Mouse (Mus musculus) midbrain, embryonic 15.5 days (tissue): ENCODE results near the gene Tnni3. TPM values are rescaled to one million over a fixed set of nuclear protein-coding genes. Genes with fewer than 3 reads are reported as not detected.

Source experiments
- ATAC-seq: fragments of 200-750 bp; cut with Nextera tagmentation; replicated peaks from 2 replicates; pipeline ENCODE4 v1.8.0; 2017; ENCODE audit warnings: moderate TSS enrichment
- H3K27ac ChIP-seq: fragments of 300-500 bp; sonication (generic); 2 replicates; pipeline ENCODE4 v1.5.1; 2015; ENCODE audit warnings: mild to moderate bottlenecking, inconsistent platforms
- H3K27me3 ChIP-seq: fragments of 300-500 bp; sonication (generic); replicated peaks from 2 replicates; pipeline ENCODE4 v1.6.1; 2015; ENCODE audit warnings: inconsistent platforms
- H3K36me3 ChIP-seq: fragments of 300-500 bp; sonication (generic); replicated peaks from 2 replicates; pipeline ENCODE4 v1.6.1; 2015; ENCODE audit warnings: inconsistent platforms
- H3K4me1 ChIP-seq: fragments of 300-500 bp; sonication (generic); 2 replicates; pipeline ENCODE4 v1.6.1; 2015; ENCODE audit warnings: inconsistent platforms
- H3K4me2 ChIP-seq: fragments of 300-500 bp; sonication (generic); 2 replicates; pipeline ENCODE4 v1.6.1; 2015; ENCODE audit warnings: inconsistent platforms, mild to moderate bottlenecking, moderate library complexity
- H3K4me3 ChIP-seq: fragments of 300-500 bp; sonication (generic); 2 replicates; pipeline ENCODE4 v1.5.1; 2015; ENCODE audit warnings: mild to moderate bottlenecking, inconsistent platforms
- H3K9ac ChIP-seq: fragments of 300-500 bp; sonication (generic); 2 replicates; pipeline ENCODE4 v1.6.1; 2015; ENCODE audit warnings: mild to moderate bottlenecking, inconsistent platforms
- H3K9me3 ChIP-seq: fragments of 300-500 bp; sonication (generic); 2 replicates; pipeline ENCODE4 v1.6.1; 2016; ENCODE audit warnings: inconsistent platforms
- WGBS: fragments of 180-500 bp; shearing (Covaris S2); methylation state at CpG from one replicate; pipeline ENCODE4 v1.1.7; 2015; ENCODE audit warnings: mixed read lengths; 5-methylcytosine and 5-hydroxymethylcytosine counted together
- polyA plus RNA-seq: library from polyadenylated mRNA; unstranded; fragments of >200 nt; fragmentation: Nextera tagmentation; extraction: Ambion mirVana; gene quantifications from 2 replicates; pipeline ENCODE4 v1.2.1, GENCODE M21; 2015

Tnni3 gene
- polyA plus RNA-seq, 1 experiment from 2014 or later, result 1.4 TPM

DNA sequence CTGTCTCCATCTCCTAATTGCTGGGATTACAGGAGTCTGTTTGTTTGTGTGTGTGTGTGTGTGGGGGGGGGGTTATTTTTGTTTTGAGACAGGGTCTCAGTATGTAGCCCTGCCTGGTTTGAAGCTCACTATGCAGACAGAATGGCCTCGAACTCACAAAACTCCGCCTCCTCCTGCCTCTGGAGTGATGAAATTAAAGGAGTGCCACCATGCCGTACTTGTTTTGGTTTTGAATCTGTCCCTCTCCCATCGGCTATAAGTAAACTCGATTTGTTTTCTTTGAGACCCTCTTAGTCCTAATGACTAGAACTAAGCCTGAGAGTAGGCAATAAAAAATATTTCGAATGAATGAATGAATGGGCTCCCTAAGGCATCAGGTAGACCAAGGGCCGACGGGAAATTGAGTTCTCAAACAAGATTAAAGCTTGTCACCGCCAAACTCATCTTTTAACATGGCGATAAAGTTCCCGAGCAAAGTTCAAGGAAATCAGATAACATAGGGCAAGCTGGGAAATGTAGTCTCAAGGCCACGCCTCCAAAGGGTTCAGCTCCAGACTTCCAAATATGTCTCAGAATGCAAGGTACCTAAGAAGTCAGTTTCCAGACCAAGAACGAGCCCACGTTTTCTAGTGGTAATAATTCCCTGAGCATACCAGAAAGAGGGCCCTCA is 21.5 kb downstream of the Tnni3 start:
- H3K36me3 ChIP-seq, result no peaks in the 10 kb centered on the region
- H3K9me3 ChIP-seq, result no peaks in the 10 kb centered on the region
- H3K4me3 ChIP-seq, result peak overlapping the region; percentile 80
- H3K4me2 ChIP-seq, result peak overlapping the region; percentile 64
- peak overlapping the region; percentile 90 for H3K27ac ChIP-seq
- peak overlapping the region; percentile 83 for H3K9ac ChIP-seq
- WGBS, result 8% methylated on average over 14 of the region's 14 CpGs
- no peaks in the 10 kb centered on the region for H3K27me3 ChIP-seq
- H3K4me1 ChIP-seq, result peaks cover 40% of the 10 kb centered on the region
- peak; percentile 15 for ATAC-seq

DNA sequence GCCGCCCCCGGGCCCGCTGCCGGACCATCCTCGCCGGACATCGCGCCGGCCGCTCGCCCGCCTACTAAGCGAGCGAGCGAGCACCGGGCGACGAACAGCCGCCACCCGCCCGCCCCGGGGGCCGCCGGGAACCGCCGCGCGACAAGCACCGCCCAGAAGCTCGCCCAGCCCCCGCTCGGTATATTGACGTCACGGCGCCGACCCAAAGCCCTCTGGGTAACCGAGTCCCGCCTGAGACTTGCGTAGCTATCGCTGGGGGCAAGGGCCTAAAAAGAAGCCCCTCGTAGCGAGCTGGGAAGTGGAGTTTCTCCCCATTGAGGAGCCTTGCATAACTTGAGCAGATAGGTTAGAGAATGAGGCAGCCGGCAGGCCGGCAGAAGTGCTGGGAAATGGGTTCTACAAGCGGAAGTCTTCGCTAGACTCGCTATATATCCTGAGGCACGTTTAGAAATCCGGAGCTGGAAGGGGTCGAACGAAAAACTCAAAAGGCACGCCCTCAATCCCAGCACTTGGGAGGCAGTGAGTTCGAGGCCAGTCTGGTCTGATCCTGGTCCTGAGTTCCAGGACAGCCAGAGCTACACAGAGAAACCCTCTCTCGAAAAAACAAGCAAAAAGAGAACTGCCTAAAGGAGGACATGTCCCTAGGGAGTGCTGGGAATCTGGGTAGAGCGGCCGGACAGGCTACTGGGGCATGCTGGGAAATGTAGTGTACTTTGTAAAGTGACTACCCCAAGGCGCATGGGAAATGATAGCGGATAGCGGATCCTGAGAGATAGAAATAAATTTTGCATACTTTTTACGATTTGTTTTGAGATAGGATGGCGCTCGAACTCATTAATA is 22.3 kb downstream of the Tnni3 start, which contains the start of gene Ppp1r12c:
Gene Ppp1r12c, minus strand, starts transcription at position 123 of the 840 bp plus-strand sequence.
- Histone ChIP-seq H3K36me3 (no peaks in the 10 kb centered on the region), H3K9me3 (no peaks in the 10 kb centered on the region), H3K4me3 (peak within 1 kb of the TSS; percentile 80), H3K27ac (peak within 1 kb of the TSS; percentile 90), H3K4me1 (peaks cover 44% of the 10 kb centered on the region), H3K9ac (peak within 1 kb of the TSS; percentile 83), H3K4me2 (peak within 1 kb of the TSS; percentile 64), H3K27me3 (no peaks in the 10 kb centered on the region)
- ATAC-seq, result peak; percentile 95
- WGBS, result under 1% methylated on average over 62 of the region's 62 CpGs

DNA sequence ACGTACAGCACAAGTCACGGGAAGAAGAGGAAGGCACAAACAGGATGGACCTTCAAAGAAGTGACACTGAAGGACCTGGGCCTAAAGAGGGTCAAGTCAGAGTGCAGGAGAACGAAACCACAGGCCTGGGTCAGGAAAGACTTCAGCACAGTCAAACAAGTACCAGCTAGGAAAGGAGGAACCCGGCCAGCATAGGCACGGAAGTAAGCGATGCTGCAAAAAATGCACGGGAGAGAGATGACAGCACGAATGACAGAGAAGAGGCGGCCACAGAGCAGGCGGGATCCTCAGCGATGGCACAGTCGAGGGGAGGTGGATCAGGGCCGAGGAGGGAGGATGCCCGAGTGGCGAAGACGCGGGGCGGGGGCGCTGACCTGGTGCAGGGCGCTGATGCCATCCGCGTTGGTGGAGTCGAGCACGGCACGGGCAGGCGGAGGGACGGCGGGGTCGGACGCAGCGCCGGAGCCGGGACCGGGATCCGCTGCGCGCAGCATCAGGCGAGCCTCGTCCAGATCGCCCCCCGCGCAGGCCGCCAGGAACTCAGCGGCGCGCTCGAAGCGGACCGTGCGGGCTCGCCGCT is 23.0 kb downstream of the Tnni3 start:
- Histone ChIP-seq H3K4me3 (peak overlapping the region; percentile 80), H3K4me1 (peaks cover 44% of the 10 kb centered on the region), H3K9ac (peak overlapping the region; percentile 83), H3K36me3 (no peaks in the 10 kb centered on the region), H3K4me2 (peak overlapping the region; percentile 64), H3K27me3 (no peaks in the 10 kb centered on the region), H3K27ac (peak overlapping the region; percentile 90), H3K9me3 (no peaks in the 10 kb centered on the region)
- WGBS, result 1% methylated on average over 38 of the region's 52 CpGs
- ATAC-seq, result peak; percentile 70

DNA sequence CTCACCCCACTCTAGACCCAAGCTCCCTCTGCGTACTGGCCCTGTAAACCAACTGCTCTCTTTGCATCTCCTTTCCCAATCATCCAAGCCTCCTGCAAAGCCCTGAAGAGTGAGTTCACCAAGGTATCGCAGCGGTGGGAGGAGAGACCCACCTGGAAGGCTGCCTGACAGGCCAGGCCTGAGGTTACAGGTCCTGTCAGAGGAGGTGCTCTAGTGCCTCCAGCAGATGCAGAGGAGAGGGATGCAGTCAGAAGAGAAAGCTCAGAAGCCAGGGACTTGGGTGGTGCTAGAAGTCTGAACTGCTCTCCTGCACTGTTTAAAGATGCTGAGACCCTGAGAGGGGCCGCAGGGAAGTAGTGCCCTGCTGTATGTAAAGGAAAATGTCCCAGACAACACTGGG is 25.0 kb downstream of the Tnni3 start:
- Histone ChIP-seq H3K27me3 (no peaks in the 10 kb centered on the region), H3K9me3 (no peaks in the 10 kb centered on the region), H3K9ac (peak overlapping the region; percentile 29; the same call in 1 of the 2 replicates), H3K36me3 (no peaks in the 10 kb centered on the region), H3K4me1 (peaks cover 44% of the 10 kb centered on the region), H3K4me2 (peak overlapping the region; percentile 64), H3K27ac (no peak overlapping the region), H3K4me3 (peak overlapping the region; percentile 80)
- WGBS, result 83% methylated on average over 4 of the region's 4 CpGs
- ATAC-seq, result no peak

DNA sequence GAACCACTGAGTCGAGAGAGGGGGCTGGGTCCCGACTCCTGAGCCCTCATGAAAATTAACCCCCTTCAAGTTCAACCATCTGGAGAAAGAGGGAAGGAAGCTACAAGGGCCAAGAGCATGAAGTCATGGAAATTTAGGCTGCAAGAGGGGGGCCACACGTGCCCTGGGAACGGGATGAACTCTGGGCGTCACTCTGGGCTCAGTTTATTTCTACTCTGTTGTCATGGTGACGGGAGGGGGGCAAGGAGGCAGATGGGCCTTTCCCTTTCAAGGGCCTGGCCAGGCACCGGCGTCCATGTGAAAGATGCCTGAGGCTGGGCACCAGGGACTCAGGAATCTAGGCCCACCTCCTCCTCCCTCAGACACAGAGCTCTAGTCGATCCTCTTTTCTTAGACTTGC is 25.8 kb downstream of the Tnni3 start:
- WGBS, result 5% methylated on average over 9 of the region's 9 CpGs
- Histone ChIP-seq H3K36me3 (no peaks in the 10 kb centered on the region), H3K9ac (no peak overlapping the region), H3K27me3 (no peaks in the 10 kb centered on the region), H3K9me3 (no peaks in the 10 kb centered on the region), H3K4me2 (peak overlapping the region; percentile 64), H3K4me3 (no peak overlapping the region), H3K4me1 (peaks cover 44% of the 10 kb centered on the region), H3K27ac (no peak overlapping the region)
- ATAC-seq, result no peak

DNA sequence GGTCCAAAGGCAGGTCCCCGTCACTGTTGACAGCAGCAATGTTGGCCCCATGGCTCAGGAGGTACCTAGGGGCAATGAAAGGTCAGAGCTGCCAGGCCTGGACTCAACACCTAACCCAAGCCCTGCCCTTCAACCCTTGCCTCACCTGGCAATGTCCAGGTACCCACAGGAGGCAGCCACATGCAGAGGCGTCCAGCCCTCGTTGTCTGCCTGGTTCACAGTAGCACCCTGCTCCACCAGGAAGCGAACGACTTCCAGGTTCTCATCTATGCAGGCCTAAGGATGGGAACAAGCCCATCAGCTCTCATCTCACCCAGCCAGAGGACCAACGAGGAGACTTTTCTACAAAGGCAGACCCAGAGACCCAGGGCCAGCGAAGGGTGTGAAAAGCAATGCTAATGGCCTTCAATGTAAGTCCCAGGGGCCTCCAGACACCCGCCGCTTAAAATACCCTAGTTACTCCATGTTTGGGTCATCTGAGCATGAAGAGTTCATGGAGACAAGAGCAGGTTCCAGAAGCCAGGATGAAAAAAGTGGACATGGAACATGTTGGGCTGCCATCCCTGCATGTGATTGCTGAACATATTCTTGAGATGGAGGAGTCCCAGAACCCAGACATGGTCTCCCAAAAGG is 26.6 kb downstream of the Tnni3 start:
- no peak overlapping the region for H3K4me2 ChIP-seq
- no peak for ATAC-seq
- H3K27ac ChIP-seq, result no peak overlapping the region
- no peak overlapping the region for H3K9ac ChIP-seq
- H3K27me3 ChIP-seq, result no peaks in the 10 kb centered on the region
- 95% methylated on average over 9 of the region's 9 CpGs for whole genome bisulfite sequencing
- no peaks in the 10 kb centered on the region for H3K36me3 ChIP-seq
- H3K4me3 ChIP-seq, result no peak overlapping the region
- peaks cover 41% of the 10 kb centered on the region for H3K4me1 ChIP-seq
- H3K9me3 ChIP-seq, result no peaks in the 10 kb centered on the region

DNA sequence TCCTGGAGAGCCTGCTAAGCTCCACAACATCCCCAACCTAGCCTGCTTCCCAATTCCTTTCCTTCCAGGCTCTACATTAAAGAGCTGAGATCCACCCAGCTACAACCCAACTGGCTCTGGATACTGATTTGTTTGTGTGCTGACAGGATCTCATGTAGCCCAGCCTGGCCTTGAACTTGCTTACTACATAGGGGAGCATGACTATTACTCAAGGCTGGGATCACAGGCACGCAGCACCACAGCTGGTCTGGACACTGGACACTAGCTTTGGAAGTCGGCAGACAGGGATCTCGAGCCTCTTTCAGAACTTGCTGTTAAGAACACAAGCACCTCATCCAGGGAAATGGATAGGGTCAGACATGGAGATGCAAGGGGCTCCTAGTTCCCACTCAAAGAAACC is 27.6 kb downstream of the Tnni3 start:
- H3K4me3 ChIP-seq, result no peak overlapping the region
- WGBS, result 94% methylated on average over 3 of the region's 3 CpGs
- no peak for ATAC-seq
- H3K36me3 ChIP-seq, result no peaks in the 10 kb centered on the region
- H3K9ac ChIP-seq, result no peak overlapping the region
- H3K4me1 ChIP-seq, result peaks cover 37% of the 10 kb centered on the region
- H3K27ac ChIP-seq, result no peak overlapping the region
- H3K27me3 ChIP-seq, result no peaks in the 10 kb centered on the region
- H3K9me3 ChIP-seq, result no peaks in the 10 kb centered on the region
- H3K4me2 ChIP-seq, result no peak overlapping the region

DNA sequence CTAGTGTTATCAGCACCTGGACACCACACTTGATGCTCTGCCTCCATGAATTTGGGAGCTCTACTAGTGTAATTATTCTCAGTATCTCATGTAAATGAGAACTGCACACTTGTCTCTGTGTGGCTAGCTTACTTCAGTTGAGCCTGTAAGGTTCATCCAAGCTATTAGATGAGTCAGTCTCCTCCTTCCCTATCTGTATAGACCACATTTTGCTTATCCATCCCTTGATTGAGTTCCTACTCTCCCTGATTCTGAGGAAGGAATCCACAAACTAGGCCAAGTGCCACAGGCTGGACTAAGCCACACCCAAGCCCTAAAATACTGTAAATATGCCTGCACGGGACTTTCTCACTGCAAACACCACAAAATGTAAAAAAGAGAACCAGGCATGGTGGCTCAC is 30.0 kb downstream of the Tnni3 start:
- Histone ChIP-seq H3K36me3 (peaks cover 6% of the 10 kb centered on the region; the same call in 1 of the 2 replicates), H3K9me3 (no peaks in the 10 kb centered on the region), H3K27me3 (no peaks in the 10 kb centered on the region), H3K4me2 (no peak overlapping the region), H3K4me1 (peaks cover 18% of the 10 kb centered on the region), H3K27ac (no peak overlapping the region), H3K4me3 (no peak overlapping the region), H3K9ac (no peak overlapping the region)
- 90% methylated on average over 1 of the region's 1 CpGs for WGBS
- ATAC-seq, result no peak

DNA sequence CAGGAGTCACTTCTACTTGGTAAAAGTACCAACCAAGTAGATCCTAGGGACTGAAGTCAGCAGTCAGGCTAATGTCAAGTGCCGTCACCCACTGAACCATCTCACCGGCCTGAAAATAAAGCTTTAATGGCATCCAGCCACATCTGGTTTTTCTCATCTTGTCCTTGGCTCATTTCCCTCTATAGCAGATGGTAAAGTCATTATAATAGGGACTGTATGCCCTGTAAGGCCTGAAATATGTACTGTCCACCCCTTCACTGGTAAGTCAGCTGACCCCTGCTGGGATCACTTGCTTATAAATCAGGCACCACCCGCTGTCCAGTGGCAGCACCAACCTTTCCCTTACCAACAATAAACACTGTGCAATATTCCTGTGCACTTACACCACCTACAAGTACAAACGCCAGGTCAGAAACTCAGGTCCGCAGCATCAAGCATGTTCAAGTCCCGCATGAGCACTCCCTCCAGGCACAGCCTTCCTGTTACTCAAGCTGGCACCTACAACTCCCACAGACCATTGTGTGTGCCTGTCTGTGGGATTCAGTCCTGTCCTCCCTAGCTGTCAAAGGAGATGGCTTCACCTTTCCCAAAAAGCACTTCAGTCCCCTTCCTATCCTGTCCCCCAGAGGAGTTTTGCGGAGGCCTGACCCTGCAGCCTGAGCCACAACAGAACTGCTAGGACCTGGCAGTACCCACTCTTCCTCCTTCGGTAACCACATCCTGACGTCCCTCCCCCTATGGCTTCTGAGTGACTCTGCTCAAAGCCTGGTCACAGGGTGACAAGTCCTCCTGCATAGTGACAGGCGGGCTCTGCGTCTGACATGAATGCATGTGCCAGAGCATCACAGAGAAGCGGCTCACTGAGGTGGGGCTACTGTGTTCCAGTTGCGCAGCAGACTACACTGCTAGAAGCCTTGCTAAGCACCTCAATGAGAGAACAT is 31.5 kb downstream of the Tnni3 start:
- no peak overlapping the region for H3K9ac ChIP-seq
- WGBS, result 93% methylated on average over 13 of the region's 13 CpGs

DNA sequence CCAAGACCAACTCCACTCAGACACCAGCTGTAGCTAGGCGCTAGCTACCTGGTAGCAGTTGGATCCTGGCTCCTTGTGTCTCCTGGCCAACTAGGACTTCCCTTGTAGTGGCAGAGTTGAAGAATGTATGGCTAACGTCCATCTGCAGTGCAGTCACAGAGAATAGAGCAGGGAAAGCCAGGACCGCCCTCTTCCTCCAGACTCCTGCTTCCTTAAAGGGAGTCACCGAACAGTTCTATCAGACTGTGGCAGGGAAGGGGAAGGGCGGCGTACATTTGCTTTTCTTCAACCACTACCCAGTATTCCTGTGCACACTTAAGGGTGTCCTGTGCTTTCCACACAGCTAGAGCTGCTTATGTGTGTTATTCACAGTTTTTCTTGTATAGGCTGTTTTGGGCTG is 32.7 kb downstream of the Tnni3 start:
- Histone ChIP-seq H3K36me3 (peaks cover 6% of the 10 kb centered on the region; the same call in 1 of the 2 replicates), H3K4me1 (no peaks in the 10 kb centered on the region), H3K9me3 (no peaks in the 10 kb centered on the region), H3K4me3 (no peak overlapping the region), H3K4me2 (no peak overlapping the region), H3K27ac (no peak overlapping the region), H3K9ac (no peak overlapping the region), H3K27me3 (no peaks in the 10 kb centered on the region)
- ATAC-seq, result no peak
- WGBS, result 88% methylated on average over 6 of the region's 6 CpGs

More for the DNA sequence above, 31.5 kb downstream of the Tnni3 start:
- no peak overlapping the region for H3K4me2 ChIP-seq
- ATAC-seq, result no peak
- no peaks in the 10 kb centered on the region for H3K27me3 ChIP-seq
- peaks cover 4% of the 10 kb centered on the region for H3K4me1 ChIP-seq
- no peaks in the 10 kb centered on the region for H3K9me3 ChIP-seq
- no peak overlapping the region for H3K27ac ChIP-seq
- H3K36me3 ChIP-seq, result peaks cover 6% of the 10 kb centered on the region; the same call in 1 of the 2 replicates
- no peak overlapping the region for H3K4me3 ChIP-seq

DNA sequence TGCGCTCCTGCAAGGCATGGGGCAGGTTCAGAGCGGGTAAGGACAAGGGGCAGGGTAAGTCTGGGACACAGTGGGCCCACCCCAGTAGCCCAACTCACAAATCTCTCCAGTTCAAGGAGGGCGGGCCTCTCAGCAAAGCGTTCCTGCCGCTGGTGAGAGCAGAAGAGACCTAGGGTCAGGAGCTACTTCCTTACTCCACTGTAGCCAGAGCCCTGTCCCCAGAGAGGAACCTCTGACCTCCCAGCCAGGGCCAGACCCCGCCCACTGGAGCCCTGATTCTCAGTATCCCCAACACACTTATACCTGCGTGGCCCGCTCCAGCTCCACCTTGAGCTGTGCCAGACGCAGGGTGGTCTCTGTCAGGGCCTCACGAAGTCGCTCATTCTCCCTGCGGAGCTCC is 41.7 kb downstream of the Tnni3 start:
- no peak for ATAC-seq
- H3K27ac ChIP-seq, result no peak overlapping the region
- no peaks in the 10 kb centered on the region; the same call in 1 of the 2 replicates for H3K27me3 ChIP-seq
- 92% methylated on average over 12 of the region's 12 CpGs for WGBS
- H3K4me2 ChIP-seq, result no peak overlapping the region
- H3K4me3 ChIP-seq, result no peak overlapping the region
- no peaks in the 10 kb centered on the region for H3K9me3 ChIP-seq
- no peak overlapping the region for H3K9ac ChIP-seq
- peaks cover 18% of the 10 kb centered on the region for H3K4me1 ChIP-seq
- H3K36me3 ChIP-seq, result peaks cover 36% of the 10 kb centered on the region
